Mouse (Mus musculus) lung, embryonic 14.5 days (tissue): ENCODE results near the gene Grid2ip. TPM values are rescaled to one million over a fixed set of nuclear protein-coding genes. Genes with fewer than 3 reads are reported as not detected.
"Not testable (repeated sequence)": the region's sequence is repeated elsewhere in the genome, so short reads cannot be mapped to it uniquely, and the experiment has no call there.

Experiments
- ATAC-seq: fragments of 200-750 bp; cut with Nextera tagmentation; 2 replicates; pipeline ENCODE4 v1.8.0; 2017; ENCODE audit warnings: mild to moderate bottlenecking, moderate TSS enrichment, moderate library complexity; ENCODE audit not compliant: insufficient read depth
- DNase-seq: peaks from one replicate; pipeline ENCODE4 v3.0.0-alpha.2; 2015
- H3K27ac ChIP-seq: fragments of 300-500 bp; sonication (generic); 2 replicates; pipeline ENCODE4 v1.5.1; 2014; ENCODE audit warnings: low read depth, mild to moderate bottlenecking, moderate library complexity
- H3K27me3 ChIP-seq: fragments of 300-500 bp; sonication (generic); 2 replicates; pipeline ENCODE4 v1.6.1; 2014; ENCODE audit warnings: low read length, control low read depth; ENCODE audit not compliant: insufficient read depth
- H3K36me3 ChIP-seq: fragments of 300-500 bp; sonication (generic); 2 replicates; pipeline ENCODE4 v1.6.1; 2014; ENCODE audit warnings: control low read depth; ENCODE audit not compliant: insufficient read depth
- H3K4me1 ChIP-seq: fragments of 300-500 bp; sonication (generic); 2 replicates; pipeline ENCODE4 v1.6.1; 2014; ENCODE audit warnings: antibody characterized with exemption, control low read depth; ENCODE audit not compliant: insufficient read depth
- H3K4me2 ChIP-seq: fragments of 300-500 bp; sonication (generic); 2 replicates; pipeline ENCODE4 v1.6.1; 2014; ENCODE audit warnings: mild to moderate bottlenecking
- H3K4me3 ChIP-seq: fragments of 300-500 bp; sonication (generic); 2 replicates; pipeline ENCODE4 v1.5.1; 2014; ENCODE audit warnings: low read depth, low read length
- H3K9ac ChIP-seq: fragments of 300-500 bp; sonication (generic); 2 replicates; pipeline ENCODE4 v1.6.1; 2014
- H3K9me3 ChIP-seq: fragments of 300-500 bp; sonication (generic); 2 replicates; pipeline ENCODE4 v1.6.1; 2016; ENCODE audit warnings: low read depth, low read length, control low read depth
- CTCF ChIP-seq: IDR thresholded peaks from 2 replicates; pipeline ENCODE4 v1.5.1; 2016; ENCODE audit warnings: antibody characterized with exemption, low read depth
- WGBS: fragments of 180-500 bp; shearing (Covaris S2); extraction: QIAGEN DNeasy Blood & Tissue Kit; methylation state at CpG from one replicate; pipeline ENCODE4 v1.1.7; 2014; 5-methylcytosine and 5-hydroxymethylcytosine counted together
- polyA plus RNA-seq: library from polyadenylated mRNA; unstranded; fragments of >200 nt; fragmentation: Nextera tagmentation; extraction: Ambion mirVana; gene quantifications from 2 replicates; pipeline ENCODE4 v1.2.1, GENCODE M21; 2014

The Grid2ip gene
- polyA plus RNA-seq, 1 experiment from 2014 or later = 0.17 TPM

DNA sequence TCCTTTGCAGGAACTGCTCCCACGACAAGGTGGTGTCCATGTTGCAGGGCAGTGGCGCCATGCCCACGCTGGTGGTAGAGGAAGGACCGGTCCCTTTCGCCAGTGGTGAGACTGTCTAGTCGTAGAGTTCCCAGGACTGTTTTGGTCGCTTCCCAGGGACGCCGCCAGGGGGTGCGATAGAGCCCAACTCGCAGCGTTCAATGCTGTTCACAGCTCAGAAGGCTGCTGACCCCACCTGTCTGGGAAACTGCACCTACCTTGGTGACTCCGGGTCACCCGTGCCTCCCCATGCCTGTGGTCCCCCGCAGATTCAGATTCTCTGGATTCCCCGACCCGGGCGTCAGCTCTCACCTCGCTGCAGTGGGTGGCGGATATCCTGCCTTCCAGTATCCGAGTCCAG lies 18.1 kb downstream of the Grid2ip start:
- H3K9ac ChIP-seq = no peak overlapping the region
- peak; percentile 83 for TF ChIP-seq CTCF

DNA sequence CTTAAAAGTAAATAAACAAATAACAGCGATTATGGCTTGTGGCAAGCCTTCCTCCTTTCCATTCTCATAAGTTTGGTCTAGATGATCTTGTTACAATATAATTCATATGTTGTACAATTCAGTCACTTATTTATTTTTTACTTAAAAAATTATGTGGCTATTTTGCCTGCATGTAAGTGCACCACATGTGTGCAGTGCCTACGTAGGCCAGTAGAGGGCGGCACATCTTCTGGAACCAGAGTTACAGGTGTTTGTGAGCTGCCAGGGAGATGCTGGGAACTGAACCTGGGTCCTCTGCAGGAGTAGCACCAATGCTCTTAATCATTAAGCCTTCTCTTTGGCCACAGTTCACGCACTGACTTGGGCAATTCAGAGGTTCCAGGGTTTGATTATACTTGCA lies 19.0 kb downstream of the Grid2ip start:
- no peak overlapping the region for H3K27ac ChIP-seq
- H3K27me3 ChIP-seq = peaks cover 41% of the 10 kb centered on the region
- ATAC-seq (no peak), DNase-seq (peak; percentile 13)
- peak; percentile 52 for TF ChIP-seq CTCF
- H3K9ac ChIP-seq = no peak overlapping the region
- H3K36me3 ChIP-seq = no peaks in the 10 kb centered on the region
- H3K4me1 ChIP-seq = no peaks in the 10 kb centered on the region
- no peak overlapping the region for H3K4me2 ChIP-seq
- no peaks in the 10 kb centered on the region for H3K9me3 ChIP-seq
- 79% methylated on average over 4 of the region's 4 CpGs for WGBS
- H3K4me3 ChIP-seq = no peak overlapping the region

More for the DNA sequence above, 18.1 kb downstream of the Grid2ip start:
- no peaks in the 10 kb centered on the region for H3K4me1 ChIP-seq
- peaks cover 50% of the 10 kb centered on the region for H3K27me3 ChIP-seq
- WGBS = 7% methylated on average over 21 of the region's 21 CpGs
- H3K4me2 ChIP-seq = peak overlapping the region; percentile 43
- no peaks in the 10 kb centered on the region for H3K9me3 ChIP-seq
- H3K27ac ChIP-seq = no peak overlapping the region
- ATAC-seq (peak; percentile 70), DNase-seq (peak; percentile 80)
- no peak overlapping the region for H3K4me3 ChIP-seq
- H3K36me3 ChIP-seq = no peaks in the 10 kb centered on the region

DNA sequence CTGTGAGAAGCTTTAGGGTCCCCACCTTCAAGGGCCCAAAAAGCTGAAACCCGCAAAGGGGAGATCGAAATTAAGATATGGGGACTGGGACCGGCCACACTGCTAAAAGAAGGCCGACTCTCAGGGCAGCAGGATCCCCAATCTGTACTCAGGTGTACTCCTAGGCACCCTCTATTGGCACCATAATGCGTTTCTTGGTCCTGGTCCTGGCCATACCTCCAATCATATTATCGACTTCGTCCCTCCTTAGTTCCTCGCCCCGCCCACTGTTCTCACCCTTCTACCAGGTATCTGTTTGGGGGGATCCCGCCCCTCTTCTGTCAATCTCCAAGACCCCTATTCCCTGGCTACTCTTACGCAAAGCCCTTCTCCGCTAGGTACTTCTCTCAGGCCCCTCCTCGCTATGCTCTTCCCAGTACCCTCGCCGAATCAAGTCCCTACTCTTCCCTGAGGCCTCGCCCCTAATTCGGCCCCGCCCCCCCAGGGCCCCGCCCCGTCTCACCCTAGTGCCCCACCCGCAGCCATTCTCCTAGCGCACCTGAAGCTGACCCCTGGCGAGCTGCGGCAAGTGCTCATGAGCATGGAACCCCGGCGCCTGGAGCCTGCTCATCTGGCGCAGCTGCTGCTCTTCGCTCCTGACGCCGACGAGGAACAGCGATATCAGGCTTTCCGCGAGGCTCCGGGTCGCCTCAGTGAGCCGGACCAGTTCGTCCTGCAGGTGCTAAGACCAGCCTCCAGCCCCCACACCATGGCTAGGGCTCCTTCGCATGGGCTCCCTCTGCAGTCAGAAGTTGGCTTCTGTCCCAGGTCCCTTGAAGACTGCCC lies 29.9 kb downstream of the Grid2ip start:
- 7% methylated on average over 39 of the region's 39 CpGs for WGBS
- Histone ChIP-seq H3K9ac (peak overlapping the region; percentile 15; the same call in 1 of the 2 replicates), H3K27me3 (peaks cover 24% of the 10 kb centered on the region), H3K4me3 (peak overlapping the region; percentile 26), H3K4me2 (peak overlapping the region; percentile 63), H3K36me3 (no peaks in the 10 kb centered on the region), H3K4me1 (no peaks in the 10 kb centered on the region), H3K9me3 (no peaks in the 10 kb centered on the region), H3K27ac (no peak overlapping the region)
- TF ChIP-seq CTCF = peak; percentile 35
- ATAC-seq = peak; percentile 91
- DNase-seq = peak; percentile 67

DNA sequence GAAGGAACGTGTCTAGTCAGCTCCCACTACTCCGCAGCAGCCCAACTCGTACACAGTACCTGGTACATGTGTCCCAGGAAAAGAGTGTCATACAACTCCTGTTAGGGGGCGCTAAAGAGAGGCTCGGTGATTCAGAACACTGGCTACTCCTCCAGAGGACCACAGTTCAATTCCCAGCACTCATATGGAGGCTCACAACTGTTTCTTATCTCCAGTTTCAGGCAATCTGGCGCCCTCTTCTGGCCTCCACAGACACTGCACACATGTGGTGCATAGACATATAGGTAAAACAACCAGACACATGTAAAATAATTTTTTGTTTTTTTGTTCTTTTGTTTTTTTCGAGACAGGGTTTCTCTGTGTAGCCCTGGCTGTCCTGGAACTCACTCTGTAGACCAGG lies 37.0 kb downstream of the Grid2ip start:
- 74% methylated on average over 7 of the region's 7 CpGs for WGBS
- Histone ChIP-seq H3K4me3 (no peak overlapping the region), H3K9ac (no peak overlapping the region), H3K27me3 (no peaks in the 10 kb centered on the region), H3K4me1 (no peaks in the 10 kb centered on the region), H3K27ac (no peak overlapping the region), H3K36me3 (no peaks in the 10 kb centered on the region), H3K9me3 (no peaks in the 10 kb centered on the region), H3K4me2 (no peak overlapping the region)
- ATAC-seq (no peak), DNase-seq (no peak)
- TF ChIP-seq CTCF = peak; percentile 29

DNA sequence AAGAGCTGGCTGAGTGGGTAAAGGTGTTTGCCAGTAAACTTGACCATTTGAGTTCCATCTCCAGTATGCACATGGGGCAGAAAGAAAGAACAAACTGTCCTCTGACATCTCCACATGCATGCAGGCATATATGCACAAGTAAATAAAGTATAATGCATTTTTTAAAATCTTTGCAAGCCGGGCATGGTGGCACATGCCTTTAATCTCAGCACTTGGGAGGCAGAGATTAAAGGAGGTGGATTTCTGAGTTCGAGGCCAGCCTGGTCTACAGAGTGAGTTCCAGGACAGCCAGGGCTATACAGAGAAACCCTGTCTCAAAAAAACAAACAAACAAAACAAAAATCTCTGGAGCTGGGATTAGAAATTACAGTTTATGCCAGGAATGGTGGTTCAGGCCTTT lies 37.8 kb downstream of the Grid2ip start:
- H3K27me3 ChIP-seq, H3K9me3 ChIP-seq, H3K36me3 ChIP-seq, H3K4me1 ChIP-seq, H3K4me3 ChIP-seq, DNase-seq, H3K27ac ChIP-seq, H3K4me2 ChIP-seq, ATAC-seq, H3K9ac ChIP-seq: not testable (repeated sequence)
- WGBS = 93% methylated on average over 2 of the region's 2 CpGs

DNA sequence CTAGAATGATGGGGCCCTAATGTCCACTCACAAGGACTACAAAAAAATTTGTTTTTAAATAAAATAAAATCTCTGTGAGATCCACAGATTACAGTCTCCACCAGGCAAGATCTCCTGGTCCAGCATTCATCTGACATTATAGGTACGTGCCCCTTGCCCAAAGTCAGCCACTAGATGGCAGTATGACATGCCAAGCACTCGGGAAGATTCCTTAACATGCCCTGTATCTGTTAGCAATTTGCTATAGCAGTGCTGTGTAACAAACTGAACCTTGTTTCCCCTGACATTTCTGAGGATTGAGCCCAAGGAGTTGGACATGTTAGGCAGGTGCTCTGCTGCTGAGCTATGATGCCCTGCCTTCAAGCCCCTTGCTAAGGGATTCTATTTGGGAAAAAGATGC lies 38.5 kb downstream of the Grid2ip start:
- no peaks in the 10 kb centered on the region for H3K9me3 ChIP-seq
- no peak overlapping the region for H3K9ac ChIP-seq
- no peaks in the 10 kb centered on the region for H3K27me3 ChIP-seq
- H3K4me3 ChIP-seq = no peak overlapping the region
- no peak for ATAC-seq
- TF ChIP-seq CTCF = peak; percentile 65
- no peaks in the 10 kb centered on the region for H3K36me3 ChIP-seq
- WGBS = 43% methylated on average over 2 of the region's 2 CpGs
- peak; percentile 65 for DNase-seq
- no peak overlapping the region for H3K4me2 ChIP-seq
- no peak overlapping the region for H3K27ac ChIP-seq
- H3K4me1 ChIP-seq = no peaks in the 10 kb centered on the region

DNA sequence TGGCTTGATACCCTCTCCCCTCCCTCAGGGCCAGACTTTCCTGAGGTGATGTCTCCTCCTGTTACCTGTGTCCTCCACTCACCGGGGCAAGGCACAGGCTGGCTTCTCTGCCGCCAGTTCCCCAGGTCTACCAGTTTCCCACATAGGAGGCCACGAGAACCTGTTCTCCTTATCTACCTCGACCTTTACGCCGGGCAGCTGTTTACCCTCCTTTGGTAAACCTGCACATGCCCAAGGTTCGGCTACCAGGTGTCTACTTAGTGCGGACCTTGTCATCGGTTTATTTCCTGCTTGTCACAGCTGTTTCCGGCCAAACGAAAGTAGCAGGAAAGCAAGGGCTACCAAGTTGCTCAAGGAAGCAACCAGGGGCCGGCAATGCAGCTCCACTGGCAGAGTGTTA lies 43.4 kb downstream of the Grid2ip start:
- DNase-seq (no peak), ATAC-seq (no peak)
- WGBS = 71% methylated on average over 12 of the region's 12 CpGs
- TF ChIP-seq CTCF = no peak
- Histone ChIP-seq H3K27ac (no peak overlapping the region), H3K4me2 (no peak overlapping the region), H3K27me3 (no peaks in the 10 kb centered on the region), H3K4me1 (peaks cover 8% of the 10 kb centered on the region), H3K9me3 (no peaks in the 10 kb centered on the region), H3K4me3 (no peak overlapping the region), H3K36me3 (peaks cover 4% of the 10 kb centered on the region), H3K9ac (no peak overlapping the region)
